Mouse (Mus musculus): ENCODE results near the gene Gm9045.
A peak's percentile ranks its signal among the peaks of the same experiment; 100 is the strongest.
"Not testable (repeated sequence)": the region's sequence is repeated elsewhere in the genome, so short reads cannot be mapped to it uniquely, and the experiment has no call there.

Gene Gm9045

GRCm38 (mm10) chr10:118337731-118338130 lies at the start of gene Gm9045:
Gene Gm9045, minus strand, starts transcription at chr10:118337831.
- DNase-seq, result not testable (repeated sequence)

GRCm38 (mm10) chr10:118370443-118370842 lies 32.8 kb upstream of the Gm9045 start:
- peak; percentile 73 to 82 for DNase-seq

GRCm38 (mm10) chr10:118369518-118369917 lies 31.9 kb upstream of the Gm9045 start:
- DNase-seq, result no peak

GRCm38 (mm10) chr10:118354005-118354404 lies 16.4 kb upstream of the Gm9045 start, which contains the start of gene Gm9049:
Gene Gm9049, minus strand, starts transcription at chr10:118354105.
- not testable (repeated sequence) for DNase-seq

- not testable (repeated sequence) for DNase-seq
Observed at GRCm38 (mm10) chr10:118348579-118348978, 10.9 kb upstream of the Gm9045 start, which contains the start of gene Gm9048. Gene Gm9048, minus strand, starts transcription at chr10:118348679.

- not testable (repeated sequence) for DNase-seq
Observed at GRCm38 (mm10) chr10:118343155-118343554, 5.5 kb upstream of the Gm9045 start, which contains the start of gene Gm9046. Gene Gm9046, minus strand, starts transcription at chr10:118343255.

GRCm38 (mm10) chr10:118332308-118332707 lies 5.3 kb downstream of the Gm9045 start, which contains the start of gene Gm9044:
Gene Gm9044, minus strand, starts transcription at chr10:118332408.
- not testable (repeated sequence) for DNase-seq

GRCm38 (mm10) chr10:118326869-118327268 lies 10.8 kb downstream of the Gm9045 start, which contains the start of gene Gm9040:
Gene Gm9040, minus strand, starts transcription at chr10:118326969.
- not testable (repeated sequence) for DNase-seq

- no peak for DNase-seq
Observed at GRCm38 (mm10) chr10:118319024-118319423, 18.6 kb downstream of the Gm9045 start.

GRCm38 (mm10) chr10:118302133-118302532 lies 35.5 kb downstream of the Gm9045 start:
- DNase-seq, result not testable (repeated sequence)

- DNase-seq, result no peak
Observed at GRCm38 (mm10) chr10:118294938-118295337, 42.7 kb downstream of the Gm9045 start, which contains the start of gene Iltifb. Gene Iltifb, minus strand, starts transcription at chr10:118295038.
